Mouse (Mus musculus) embryo, embryonic 11 days (tissue): ENCODE data around the gene Klhl9.

Experiments
- DNase-seq: peaks from one replicate; pipeline ENCODE4 v3.0.0-alpha.2; 2015

Gene Klhl9

DNA sequence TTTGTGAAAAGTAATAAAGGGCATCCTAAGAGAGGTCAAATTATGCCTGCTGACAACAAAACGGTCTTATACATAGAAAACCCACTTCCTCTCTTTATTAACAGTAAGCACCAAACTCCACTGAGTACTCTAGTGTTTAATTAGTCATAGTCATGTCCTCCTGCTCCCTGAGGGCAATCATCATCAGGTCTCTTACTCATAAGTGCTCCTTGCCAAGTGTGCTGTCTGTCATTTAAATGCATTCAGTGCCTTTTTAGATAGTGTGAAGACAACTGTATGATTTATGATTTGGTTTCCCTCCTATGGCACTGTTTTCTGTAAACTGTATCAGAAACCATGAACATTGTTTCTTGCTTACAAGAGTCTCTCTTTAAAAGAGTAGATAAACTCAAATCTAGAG is 8.0 kb downstream of the Klhl9 start:
- DNase-seq: no peak

DNA sequence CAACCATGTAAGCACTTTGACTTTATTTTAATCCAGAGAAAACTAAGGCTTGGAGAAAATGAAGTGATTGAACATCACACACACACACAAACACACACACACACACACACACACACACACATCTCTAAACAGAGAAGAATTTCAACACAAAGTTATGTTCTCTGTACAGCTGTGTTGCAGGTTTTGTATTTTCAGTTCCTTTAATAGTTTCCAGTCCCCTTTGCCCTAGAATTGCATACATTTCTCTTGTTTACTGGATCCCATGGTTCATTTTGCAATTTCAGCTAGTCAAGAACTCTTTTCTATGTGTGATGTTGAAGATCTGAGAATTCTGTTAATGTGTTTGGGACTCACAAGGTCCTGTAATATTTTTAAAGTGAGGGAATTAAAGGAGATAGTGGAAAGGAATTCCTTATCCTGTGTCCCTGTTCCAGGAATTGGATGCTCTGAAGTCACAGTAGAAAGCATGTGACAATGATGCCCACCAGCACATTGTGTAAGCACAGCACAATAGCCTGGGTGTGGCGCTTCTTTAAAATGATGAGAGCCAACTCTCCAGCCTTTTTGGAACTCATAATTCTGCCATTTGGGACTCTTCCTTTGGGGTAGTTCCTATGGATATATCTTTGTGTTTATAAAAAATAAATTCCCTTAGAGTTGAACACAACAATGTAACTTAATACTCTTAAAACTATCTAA is 15.0 kb downstream of the Klhl9 start:
- no peak for DNase-seq

DNA sequence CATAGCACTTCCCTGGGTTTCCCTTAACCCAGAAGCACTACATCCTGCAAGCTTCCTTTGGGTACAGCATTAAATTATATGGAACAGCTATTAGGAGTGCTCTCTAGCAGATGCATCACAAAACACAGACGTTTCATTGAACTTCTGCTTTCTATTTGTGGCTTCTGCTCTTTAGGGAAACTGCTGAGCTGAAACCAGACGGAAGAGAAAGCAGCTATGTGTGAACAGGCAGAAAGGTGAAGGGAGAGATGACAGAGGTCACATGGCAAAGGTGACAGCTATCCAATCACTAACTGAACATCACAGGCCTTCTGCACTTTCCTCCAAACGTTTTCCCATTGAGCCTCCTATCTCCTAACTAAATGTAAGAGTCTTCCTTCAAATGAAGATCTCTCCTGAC is 16.3 kb downstream of the Klhl9 start:
- no peak for DNase-seq

DNA sequence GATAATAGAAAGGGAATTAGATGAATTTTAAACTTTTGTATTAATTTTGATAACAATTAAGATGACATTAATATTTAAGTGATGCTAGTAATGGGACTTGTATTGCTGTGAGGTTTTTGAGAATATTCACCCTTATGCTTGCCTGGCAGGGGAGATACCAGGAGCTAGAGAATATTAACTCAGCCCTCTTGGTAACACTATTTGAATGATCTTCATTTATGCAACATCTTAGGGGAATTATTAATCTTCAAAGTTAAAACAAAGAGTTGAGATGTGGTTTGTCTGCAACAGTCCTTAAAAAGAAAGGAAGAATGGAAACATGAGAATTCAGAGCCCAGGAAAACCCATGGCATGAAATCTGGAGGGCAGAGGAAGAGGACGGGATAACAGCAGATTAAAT is 23.0 kb downstream of the Klhl9 start:
- no peak for DNase-seq

GRCm38 (mm10) chr4:88698781-88699180 is 23.5 kb downstream of the Klhl9 start:
- DNase-seq: no peak

DNA sequence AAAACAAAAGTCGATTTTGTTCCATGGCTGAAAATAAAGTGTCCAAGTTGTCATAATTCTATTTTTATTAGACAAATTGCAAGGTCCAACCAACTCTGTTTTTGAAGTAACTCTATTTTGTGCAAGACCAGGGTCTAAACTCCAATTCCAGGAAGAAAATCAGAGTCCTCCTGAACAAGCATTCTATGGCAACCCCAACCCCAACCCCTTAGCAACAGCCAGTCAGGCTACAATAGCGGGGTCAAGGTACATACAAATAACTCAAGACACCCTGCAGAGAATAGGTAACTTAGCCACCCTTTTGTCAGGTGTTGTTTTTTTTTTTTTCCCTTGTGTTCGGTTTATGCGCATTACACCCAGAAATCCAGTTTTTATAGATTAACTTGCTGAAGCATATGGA is 24.5 kb downstream of the Klhl9 start:
- DNase-seq: no peak

DNA sequence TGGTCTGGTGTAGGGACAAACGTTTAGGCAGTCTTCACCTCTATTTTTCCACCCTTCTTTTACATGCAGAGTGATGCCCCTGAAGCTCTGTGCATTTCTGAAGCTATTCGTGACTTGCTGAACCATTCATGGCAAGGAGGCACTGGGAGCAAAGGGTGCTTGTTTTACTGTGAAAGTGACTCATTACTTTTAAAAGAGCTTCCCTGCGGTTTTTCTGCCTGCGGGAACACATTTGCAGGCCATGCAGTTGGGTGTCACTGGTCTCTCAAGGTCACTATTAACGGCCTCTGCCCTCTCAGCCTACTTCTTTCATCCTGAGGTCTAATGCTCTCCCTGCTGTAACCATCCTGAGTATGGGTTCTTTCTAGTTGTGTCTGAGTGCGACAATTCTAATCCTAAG is 25.2 kb downstream of the Klhl9 start:
- no peak for DNase-seq

GRCm38 (mm10) chr4:88696237-88696884 is 25.9 kb downstream of the Klhl9 start:
- peak; percentile 82 for DNase-seq

DNA sequence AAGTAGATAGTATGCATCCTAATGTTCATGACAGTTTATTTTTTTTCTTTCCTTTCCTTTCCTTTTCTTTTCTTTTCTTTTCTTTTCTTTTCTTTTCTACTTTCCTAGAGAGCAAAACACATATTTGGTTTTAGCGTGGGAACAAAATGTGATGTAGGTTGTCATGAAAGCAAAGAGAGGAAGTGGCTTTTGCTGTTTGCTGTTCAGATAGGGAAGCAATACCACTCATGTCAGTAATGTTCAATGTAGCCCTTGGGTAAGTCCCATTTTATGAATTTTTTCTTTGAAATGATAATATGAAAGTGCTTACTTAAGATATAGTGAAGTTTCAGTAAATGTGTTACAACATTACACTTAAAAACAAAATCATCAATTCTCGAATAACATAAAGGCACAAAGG is 28.9 kb downstream of the Klhl9 start:
- no peak for DNase-seq

- no peak for DNase-seq
Measured at GRCm38 (mm10) chr4:88692537-88692936, 29.7 kb downstream of the Klhl9 start.

GRCm38 (mm10) chr4:88691259-88691658 is 31.0 kb downstream of the Klhl9 start, which contains the start of gene Ifnab:
Gene Ifnab (minus strand): TSS chr4:88691359.
- no peak for DNase-seq

GRCm38 (mm10) chr4:88683812-88684211 is 38.5 kb downstream of the Klhl9 start, which contains the start of gene Ifna2:
Gene Ifna2 (minus strand): TSS chr4:88683912.
- DNase-seq: no peak

GRCm38 (mm10) chr4:88681353-88681752 is 40.9 kb downstream of the Klhl9 start:
- no peak for DNase-seq

DNA sequence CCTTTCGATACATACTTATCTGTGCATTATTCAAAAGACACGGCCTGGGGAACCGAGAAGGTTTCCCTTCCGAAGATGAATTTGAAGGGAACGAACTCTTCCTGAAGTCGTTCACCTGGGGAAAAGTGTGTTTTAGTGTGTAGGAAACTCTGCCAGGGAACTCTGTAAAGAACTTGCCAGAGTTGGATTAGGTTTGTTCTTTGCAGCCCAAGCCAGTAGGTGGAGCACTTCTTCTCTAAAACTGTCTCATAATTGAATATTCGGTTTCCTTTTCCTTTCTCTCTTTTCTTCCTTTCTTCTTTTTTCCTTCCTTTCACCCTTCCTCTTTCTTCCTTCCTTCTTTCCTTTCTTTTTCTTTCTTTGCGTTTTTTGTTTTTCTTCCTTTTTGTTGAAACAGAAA is 41.9 kb downstream of the Klhl9 start:
- DNase-seq: peak; percentile 50

GRCm38 (mm10) chr4:88676824-88677223 is 45.4 kb downstream of the Klhl9 start, which contains the start of gene Ifna16:
Gene Ifna16 (minus strand): TSS chr4:88676924.
- DNase-seq: no peak
